Mouse (Mus musculus): Measurements from ENCODE around the gene Ppm1d.

GRCm38 (mm10) chr11:85367823-85368222 is 56.8 kb downstream of the Ppm1d start:
- no peak for TF ChIP-seq TAL1 (IDR thresholded peaks at IDR 0.05; ENCODE audit: low read length)
- TF ChIP-seq GATA1 (IDR thresholded peaks at IDR 0.05; ENCODE audit: low read length) = no peak
